Mouse (Mus musculus): ENCODE data around the gene Akap6. TPM values are rescaled to one million over a fixed set of nuclear protein-coding genes. Genes with fewer than 3 reads are reported as not detected.

The Akap6 gene
- total and polyA plus RNA-seq, 3 experiments = not detected

DNA sequence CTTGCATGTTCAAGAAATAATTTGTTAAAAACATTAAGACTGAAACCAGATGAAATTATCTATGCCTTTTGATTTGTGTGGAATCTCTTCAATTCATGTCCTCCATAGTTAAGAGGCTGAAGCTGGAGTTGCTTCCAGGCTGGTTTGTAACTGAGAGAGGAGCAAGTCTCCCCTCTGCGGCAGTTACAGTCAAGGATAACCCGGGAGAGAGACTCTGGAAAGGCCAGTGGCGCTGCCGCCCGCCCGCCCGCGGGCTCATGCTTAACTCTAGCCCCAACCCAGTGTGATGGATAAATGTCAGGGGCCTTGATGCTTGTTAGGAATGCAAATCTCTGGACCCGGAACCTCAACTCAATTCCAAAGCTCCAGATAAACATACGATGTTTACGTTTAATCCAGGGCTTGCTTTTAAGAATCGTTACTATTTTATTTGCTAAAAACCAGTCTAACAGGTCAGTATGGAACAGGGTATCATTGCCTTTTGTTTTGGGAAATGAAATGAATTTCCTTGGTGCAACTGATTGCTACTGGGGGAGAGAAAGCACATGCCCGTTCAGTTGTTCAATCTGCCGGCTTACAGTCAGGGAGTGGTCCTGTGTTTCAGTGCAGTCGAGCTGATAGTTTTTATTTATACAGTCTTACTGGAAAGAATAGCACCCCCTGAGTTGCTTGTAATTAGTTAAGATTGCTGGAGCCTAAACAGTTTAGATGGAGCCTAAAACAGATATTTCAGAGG is 946 bp downstream of the Akap6 start:
- Histone ChIP-seq H3K9ac (ENCODE audit: control insufficient read depth, low read depth, low read length, poor library complexity, severe bottlenecking) (no peak overlapping the region), H3K4me3 (ENCODE audit: control insufficient read depth in 1 of 2, insufficient read depth in 1 of 2, low read depth in 2 of 2, low read length in 2 of 2) (no peak overlapping the region), H3K36me3 (ENCODE audit: control insufficient read depth in 1 of 2, insufficient read depth in 2 of 2, low read length in 2 of 2) (peaks cover 0 to 19% of the 10 kb centered on the region in 2 experiments; a peak in 2 of 4 replicates), H3K27me3 (ENCODE audit: control insufficient read depth in 1 of 2, insufficient read depth in 2 of 2, low read length in 2 of 2) (no peaks in the 10 kb centered on the region), H3K4me1 (ENCODE audit: control insufficient read depth in 1 of 2, insufficient read depth in 2 of 2, low read length in 2 of 2) (peaks cover 0 to 20% of the 10 kb centered on the region in 2 experiments; a peak in 2 of 4 replicates), H3K27ac (ENCODE audit: control insufficient read depth, low read depth, low read length) (no peak overlapping the region), H3K9me3 (replicated peaks; ENCODE audit: insufficient read depth, low read length) (no peaks in the 10 kb centered on the region), H3K79me2 (ENCODE audit: control insufficient read depth, insufficient read depth, low read length, poor library complexity) (no peaks in the 10 kb centered on the region)
- TF ChIP-seq E2F4 (IDR thresholded peaks at IDR 0.05; ENCODE audit: borderline replicate concordance, low read depth, low read length) = no peak
- TF ChIP-seq POLR2A (IDR thresholded peaks at IDR 0.05; ENCODE audit: control insufficient read depth in 1 of 2, insufficient read depth in 1 of 2, low read depth in 1 of 2, low read length in 2 of 2, poor library complexity in 1 of 2) = no peak
- no peak for TF ChIP-seq EP300 (IDR thresholded peaks at IDR 0.05; ENCODE audit: low read depth in 1 of 2, low read length in 2 of 2)
- TF ChIP-seq ELF1 (IDR thresholded peaks at IDR 0.05; ENCODE audit: low read depth, low read length) = no peak
- DNase-seq (ENCODE audit: low read depth, low spot score) = no peak

DNA sequence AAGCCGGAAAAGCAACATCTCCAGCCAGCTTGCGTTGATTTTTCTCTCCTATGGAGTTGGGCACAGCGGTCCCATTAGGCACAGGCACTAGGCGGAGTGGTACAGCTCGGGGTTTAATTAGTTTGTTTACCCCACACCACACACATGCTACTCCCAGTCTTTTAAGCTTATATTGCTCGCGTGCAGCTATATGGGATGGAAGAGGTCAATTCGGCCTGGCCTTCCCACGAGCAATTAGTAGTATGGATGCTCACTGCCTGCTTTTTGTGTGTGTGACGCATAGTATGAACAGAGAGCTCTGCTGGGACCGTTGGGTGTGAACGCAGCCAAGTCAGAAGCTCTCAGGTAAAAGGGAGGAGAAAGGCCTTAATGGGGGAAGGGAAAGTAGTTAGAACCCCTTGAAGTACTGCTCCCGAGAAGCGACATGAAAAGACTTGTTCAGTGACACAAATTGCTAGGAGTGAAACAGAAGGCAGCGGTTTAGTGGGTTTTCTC is 1.6 kb downstream of the Akap6 start:
- no peaks in the 10 kb centered on the region for H3K9me3 ChIP-seq (replicated peaks; ENCODE audit: insufficient read depth, low read length)
- peaks cover 0 to 19% of the 10 kb centered on the region in 2 experiments; a peak in 2 of 4 replicates for H3K36me3 ChIP-seq (ENCODE audit: control insufficient read depth in 1 of 2, insufficient read depth in 2 of 2, low read length in 2 of 2)
- no peaks in the 10 kb centered on the region for H3K79me2 ChIP-seq (ENCODE audit: control insufficient read depth, insufficient read depth, low read length, poor library complexity)
- DNase-seq (ENCODE audit: low read depth, low spot score) = no peak
- no peak overlapping the region for H3K4me3 ChIP-seq (ENCODE audit: control insufficient read depth in 1 of 2, insufficient read depth in 1 of 2, low read depth in 2 of 2, low read length in 2 of 2)
- H3K27me3 ChIP-seq (ENCODE audit: control insufficient read depth in 1 of 2, insufficient read depth in 2 of 2, low read length in 2 of 2) = no peaks in the 10 kb centered on the region
- no peak overlapping the region for H3K27ac ChIP-seq (ENCODE audit: control insufficient read depth, low read depth, low read length)
- H3K9ac ChIP-seq (ENCODE audit: control insufficient read depth, low read depth, low read length, poor library complexity, severe bottlenecking) = no peak overlapping the region
- TF ChIP-seq GABPA (IDR thresholded peaks at IDR 0.05; ENCODE audit: low read depth, low read length) (no peak), POLR2A (IDR thresholded peaks at IDR 0.05; ENCODE audit: control insufficient read depth in 1 of 2, insufficient read depth in 1 of 2, low read depth in 1 of 2, low read length in 2 of 2, poor library complexity in 1 of 2) (0 out of 4 replicates have a peak, but pooled peaks of 1 of the 2 experiments have one; percentile 33)
- peaks cover 0 to 20% of the 10 kb centered on the region in 2 experiments; a peak in 2 of 4 replicates for H3K4me1 ChIP-seq (ENCODE audit: control insufficient read depth in 1 of 2, insufficient read depth in 2 of 2, low read length in 2 of 2)

DNA sequence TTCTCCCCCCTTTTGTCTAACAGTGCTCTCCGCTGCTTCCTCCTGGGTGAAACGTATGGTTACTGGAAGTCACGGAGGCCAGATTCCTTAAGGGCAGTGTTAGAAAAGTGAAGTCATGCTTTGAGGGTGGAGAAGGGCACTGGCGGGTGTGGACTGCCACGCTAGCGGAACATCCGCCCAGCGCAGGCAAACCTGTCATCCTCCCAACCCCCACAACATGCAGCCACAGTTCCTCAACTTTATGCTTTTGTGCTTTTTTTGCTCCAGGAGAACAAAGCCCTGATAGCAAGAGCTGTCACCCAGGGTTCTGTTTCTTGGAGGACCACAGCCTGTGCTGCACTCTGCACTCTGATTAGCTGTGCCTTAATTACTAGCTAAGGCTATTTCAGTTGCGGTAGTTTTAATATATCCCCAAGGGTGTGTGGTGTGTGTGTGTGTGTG is 2.0 kb downstream of the Akap6 start:
- TF ChIP-seq NELFE (IDR thresholded peaks at IDR 0.05; ENCODE audit: low read depth, low read length) = no peak
- no peak for TF ChIP-seq MYC (IDR thresholded peaks at IDR 0.05; ENCODE audit: low read depth, low read length)
- no peak for TF ChIP-seq CHD1 (IDR thresholded peaks at IDR 0.05; ENCODE audit: low read depth, low read length)
- no peak for TF ChIP-seq CTCF (IDR thresholded peaks at IDR 0.05 in 2 of 3, conservative IDR thresholded peaks at IDR 0.05 in 1 of 3; ENCODE audit: control insufficient read depth in 1 of 3, insufficient read depth in 1 of 3, low read depth in 2 of 3, low read length in 3 of 3, poor library complexity in 1 of 3, severe bottlenecking in 1 of 3)
- no peak overlapping the region for H3K27ac ChIP-seq (ENCODE audit: control insufficient read depth, low read depth, low read length)
- no peak for DNase-seq (ENCODE audit: low read depth, low spot score)
- peaks cover 0 to 20% of the 10 kb centered on the region in 2 experiments; a peak in 2 of 4 replicates for H3K4me1 ChIP-seq (ENCODE audit: control insufficient read depth in 1 of 2, insufficient read depth in 2 of 2, low read length in 2 of 2)
- no peaks in the 10 kb centered on the region for H3K27me3 ChIP-seq (ENCODE audit: control insufficient read depth in 1 of 2, insufficient read depth in 2 of 2, low read length in 2 of 2)
- peaks cover 0 to 19% of the 10 kb centered on the region in 2 experiments; a peak in 2 of 4 replicates for H3K36me3 ChIP-seq (ENCODE audit: control insufficient read depth in 1 of 2, insufficient read depth in 2 of 2, low read length in 2 of 2)
- no peak overlapping the region; the same call in 1 of the 2 replicates for H3K9ac ChIP-seq (ENCODE audit: control insufficient read depth, low read depth, low read length, poor library complexity, severe bottlenecking)
- no peaks in the 10 kb centered on the region for H3K79me2 ChIP-seq (ENCODE audit: control insufficient read depth, insufficient read depth, low read length, poor library complexity)
- H3K4me3 ChIP-seq (ENCODE audit: control insufficient read depth in 1 of 2, insufficient read depth in 1 of 2, low read depth in 2 of 2, low read length in 2 of 2) = peak overlapping the region in 1 of 2 experiments; percentile 1; a peak in 1 of 4 replicates
- H3K9me3 ChIP-seq (replicated peaks; ENCODE audit: insufficient read depth, low read length) = no peaks in the 10 kb centered on the region
